Mouse (Mus musculus) heart, adult 2 months (tissue): ENCODE measurements around the gene Erbin. TPM values are rescaled to one million over a fixed set of nuclear protein-coding genes. Genes with fewer than 3 reads are reported as not detected.
A peak's percentile ranks its signal among the peaks of the same experiment; 100 is the strongest.

Experiments
- DNase-seq, 2 experiments: peaks; one replicate each; pipeline ENCODE4 v3.0.0; 2021
- H3K27ac ChIP-seq: fragments of 200-600 bp; 2 replicates; pipeline ENCODE4 v1.8.1; 2022
- H3K27me3 ChIP-seq: fragments of 200-500 bp; 2 replicates; pipeline ENCODE4 v1.6.1; 2012; ENCODE audit warnings: mild to moderate bottlenecking, low read length, inconsistent platforms, mixed read lengths; ENCODE audit not compliant: control insufficient read depth, insufficient read depth
- H3K36me3 ChIP-seq: fragments of 200-500 bp; 2 replicates; pipeline ENCODE4 v1.6.1; 2012; ENCODE audit warnings: low read length, inconsistent platforms; ENCODE audit not compliant: control insufficient read depth, insufficient read depth
- H3K4me1 ChIP-seq: fragments of 200-500 bp; 2 replicates; pipeline ENCODE4 v1.6.1; 2011; ENCODE audit warnings: low read length; ENCODE audit not compliant: control insufficient read depth, insufficient read depth
- H3K4me3 ChIP-seq: fragments of 200-600 bp; 2 replicates; pipeline ENCODE4 v1.8.1; 2022
- H3K79me2 ChIP-seq: fragments of 200-500 bp; replicated peaks from 2 replicates; pipeline ENCODE4 v1.6.1; 2012; ENCODE audit warnings: mild to moderate bottlenecking, inconsistent platforms, low read length, moderate library complexity, mixed read lengths; ENCODE audit not compliant: control insufficient read depth, insufficient read depth
- H3K9ac ChIP-seq: fragments of 200-500 bp; 2 replicates; pipeline ENCODE4 v1.6.1; 2012; ENCODE audit warnings: low read depth, mild to moderate bottlenecking, control low read depth, inconsistent platforms, low read length, mixed read lengths
- CTCF ChIP-seq: fragments of 200-600 bp; IDR thresholded peaks from 2 replicates; pipeline ENCODE4 v1.8.1; 2022; ENCODE audit warnings: antibody characterized with exemption, mild to moderate bottlenecking, moderate library complexity
- EP300 ChIP-seq: fragments of 200-500 bp; IDR thresholded peaks from 2 replicates; pipeline ENCODE4 v1.6.1; 2011; ENCODE audit warnings: low read depth, low read length, control low read depth; ENCODE audit not compliant: insufficient read depth
- POLR2A ChIP-seq: fragments of 200-500 bp; IDR thresholded peaks from 2 replicates; pipeline ENCODE4 v1.6.1; 2011; ENCODE audit warnings: mild to moderate bottlenecking, low read depth, low read length, control low read depth; ENCODE audit not compliant: insufficient read depth
- WGBS: fragments of 180-500 bp; shearing (Covaris S2); methylation state at CpG from one replicate; pipeline ENCODE4 v1.1.7; 2018; 5-methylcytosine and 5-hydroxymethylcytosine counted together
- intact Hi-C: fragments of 180-260 bp; cut with DNase I; formaldehyde crosslinking; loops from one replicate; pipeline ENCODE4 v1.15.1; 2025
- polyA plus RNA-seq: library from polyadenylated mRNA; depleted of rRNA; stranded (reverse); fragments of >200 nt; gene quantifications from 2 replicates; pipeline ENCODE4 v1.2.3, GENCODE M21; 2012
- total RNA-seq, 2 experiments: library from RNA; stranded (reverse); gene quantifications; 2 replicates each; pipeline ENCODE4 v1.2.3; 2021

Erbin gene
- total and polyA plus RNA-seq, 3 experiments: 6.2 to 47.5 (median 44.0) TPM

GRCm38 (mm10) chr13:103801021-103801420 is 119.3 kb downstream of the Erbin start:
- WGBS: 91% methylated on average over 1 of the region's 1 CpGs
- Histone ChIP-seq H3K4me1 (no peaks in the 10 kb centered on the region), H3K4me3 (no peak overlapping the region)

GRCm38 (mm10) chr13:103794688-103795543 is 125.4 kb downstream of the Erbin start:
- 89% methylated on average over 9 of the region's 9 CpGs for WGBS
- Histone ChIP-seq H3K4me3 (no peak overlapping the region), H3K27ac (no peak overlapping the region), H3K27me3 (no peaks in the 10 kb centered on the region), H3K36me3 (no peaks in the 10 kb centered on the region), H3K9ac (no peak overlapping the region), H3K4me1 (no peaks in the 10 kb centered on the region), H3K79me2 (no peaks in the 10 kb centered on the region)
- TF ChIP-seq CTCF (no peak), POLR2A (no peak), EP300 (no peak)
- intact Hi-C loops: no loop called here
- no peak for DNase-seq

More at GRCm38 (mm10) chr13:103801021-103801420, 119.3 kb downstream of the Erbin start:
- no peaks in the 10 kb centered on the region for H3K27me3 ChIP-seq
- no peak for DNase-seq
- TF ChIP-seq CTCF (peak; percentile 39), EP300 (no peak)
- H3K36me3 ChIP-seq: no peaks in the 10 kb centered on the region
- H3K9ac ChIP-seq: no peak overlapping the region
- intact Hi-C loops: no loop called here
- no peak overlapping the region for H3K27ac ChIP-seq
- no peaks in the 10 kb centered on the region for H3K79me2 ChIP-seq

- 28% methylated on average over 11 of the region's 11 CpGs for WGBS
- Histone ChIP-seq H3K9ac (no peak overlapping the region), H3K36me3 (no peaks in the 10 kb centered on the region), H3K4me3 (no peak overlapping the region), H3K27ac (no peak overlapping the region), H3K4me1 (no peaks in the 10 kb centered on the region), H3K27me3 (no peaks in the 10 kb centered on the region), H3K79me2 (no peaks in the 10 kb centered on the region)
- no peak for TF ChIP-seq EP300
- peak; percentile 88 for TF ChIP-seq CTCF
- intact Hi-C loops: loop anchor here (2.0 kb wide), 2 partner anchors 27 to 69 kb away; no protein-coding TSS in a partner anchor
- DNase-seq: peak in 1 of 2 experiments; percentile 28
Measured at GRCm38 (mm10) chr13:103779922-103780585, 140.3 kb downstream of the Erbin start.

- no peak overlapping the region for H3K27ac ChIP-seq
- peaks cover 1% of the 10 kb centered on the region; the same call in 1 of the 2 replicates for H3K79me2 ChIP-seq
- DNase-seq: no peak
- WGBS: 65% methylated on average over 8 of the region's 8 CpGs
- H3K9ac ChIP-seq: no peak overlapping the region
- no peaks in the 10 kb centered on the region for H3K27me3 ChIP-seq
- peaks cover 4% of the 10 kb centered on the region for H3K4me1 ChIP-seq
- no peak for TF ChIP-seq POLR2A
- no peak for TF ChIP-seq EP300
- no peak for TF ChIP-seq CTCF
- no peak overlapping the region for H3K4me3 ChIP-seq
- peaks cover 7% of the 10 kb centered on the region; the same call in 1 of the 2 replicates for H3K36me3 ChIP-seq
- intact Hi-C loops: no loop called here
Measured at GRCm38 (mm10) chr13:103777126-103777525, 143.2 kb downstream of the Erbin start.

- Histone ChIP-seq H3K9ac (peak within 1 kb of the TSS; percentile 94), H3K4me3 (peak within 1 kb of the TSS; percentile 89), H3K36me3 (peaks cover 13% of the 10 kb centered on the region), H3K27ac (peak within 1 kb of the TSS; percentile 97), H3K79me2 (peaks cover 1% of the 10 kb centered on the region; the same call in 1 of the 2 replicates), H3K4me1 (peaks cover 4% of the 10 kb centered on the region), H3K27me3 (no peaks in the 10 kb centered on the region)
- DNase-seq: peak; percentile 95
- WGBS: under 1% methylated on average over 81 of the region's 81 CpGs
- intact Hi-C loops: loop anchor here (2.0 kb wide), 1 partner anchor 145 kb away; no protein-coding TSS in a partner anchor
- peak; percentile 7; the same call in 1 of the 2 replicates for TF ChIP-seq EP300
- peak; percentile 68 for TF ChIP-seq POLR2A
- TF ChIP-seq CTCF: peak; percentile 11; the same call in 1 of the 2 replicates
Measured at GRCm38 (mm10) chr13:103774119-103774757, 146.1 kb downstream of the Erbin start, which contains the start of gene Srek1. Gene Srek1 (minus strand): TSS chr13:103774608.
